Mouse (Mus musculus): ENCODE results near the gene Gdf11. TPM values are rescaled to one million over a fixed set of nuclear protein-coding genes. Genes with fewer than 3 reads are reported as not detected.

Gdf11 gene
- polyA plus RNA-seq, 1 experiment from 2014 or later = 4.5 TPM

DNA sequence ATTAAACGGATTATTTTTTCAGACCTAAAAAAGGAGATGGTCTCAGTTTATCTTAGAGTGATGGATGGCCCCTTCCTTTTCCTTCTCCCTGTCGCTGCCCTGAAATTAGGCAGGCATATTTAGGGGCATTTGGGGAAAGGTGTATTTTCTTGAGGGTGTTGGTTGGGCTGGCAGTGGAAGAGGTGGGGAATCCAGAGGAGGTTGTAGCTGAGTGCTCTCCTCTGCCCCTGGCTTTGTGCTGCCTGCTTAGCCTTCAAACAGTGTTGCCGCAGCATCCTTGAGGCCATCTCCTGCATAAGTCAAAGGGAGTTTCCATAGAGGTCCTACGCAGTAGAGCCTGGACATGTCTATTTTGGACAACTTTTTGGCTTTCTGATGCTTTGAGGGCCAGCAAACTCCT is 21.3 kb upstream of the Gdf11 start:
- Histone ChIP-seq H3K9me3 (ENCODE audit: low read depth, low read length) (no peaks in the 10 kb centered on the region), H3K9ac (no peak overlapping the region), H3K27me3 (ENCODE audit: insufficient read depth, low read length) (no peaks in the 10 kb centered on the region), H3K4me3 (ENCODE audit: low read depth, low read length) (no peak overlapping the region), H3K4me2 (no peak overlapping the region), H3K27ac (ENCODE audit: low read depth) (no peak overlapping the region), H3K4me1 (ENCODE audit: insufficient read depth) (peaks cover 4% of the 10 kb centered on the region; the same call in 1 of the 2 replicates), H3K36me3 (ENCODE audit: insufficient read depth) (peaks cover 50% of the 10 kb centered on the region)
- 74% methylated on average over 4 of the region's 4 CpGs for WGBS
- DNase-seq (no peak), ATAC-seq (ENCODE audit: insufficient read depth) (no peak)
- TF ChIP-seq CTCF (IDR thresholded peaks at IDR 0.05; ENCODE audit: low read depth) = no peak

DNA sequence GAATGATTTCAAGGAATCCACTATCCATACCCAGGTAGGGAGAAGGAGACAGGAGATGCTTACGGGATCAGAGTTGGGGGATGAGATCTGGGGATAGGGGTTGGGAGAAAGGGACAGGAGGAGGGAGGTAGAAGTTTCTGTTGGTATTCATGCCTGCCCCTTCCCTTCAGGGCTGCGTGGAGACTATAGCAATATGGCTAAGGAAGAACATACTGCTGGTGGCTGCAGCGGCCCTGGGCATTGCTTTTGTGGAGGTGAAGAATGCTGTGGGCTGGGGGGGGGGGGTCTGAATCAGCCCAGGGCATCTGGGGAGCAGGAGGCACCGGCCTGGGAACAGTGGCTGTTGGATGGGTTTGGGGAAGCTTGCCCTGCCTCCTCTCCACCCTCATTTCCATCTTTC is 20.8 kb upstream of the Gdf11 start:
- Histone ChIP-seq H3K9ac (no peak overlapping the region), H3K4me3 (ENCODE audit: low read depth, low read length) (no peak overlapping the region), H3K4me1 (ENCODE audit: insufficient read depth) (peaks cover 4% of the 10 kb centered on the region; the same call in 1 of the 2 replicates), H3K4me2 (no peak overlapping the region), H3K27me3 (ENCODE audit: insufficient read depth, low read length) (no peaks in the 10 kb centered on the region), H3K27ac (ENCODE audit: low read depth) (no peak overlapping the region), H3K9me3 (ENCODE audit: low read depth, low read length) (no peaks in the 10 kb centered on the region), H3K36me3 (ENCODE audit: insufficient read depth) (peaks cover 45% of the 10 kb centered on the region)
- DNase-seq = no peak
- no peak for TF ChIP-seq CTCF (IDR thresholded peaks at IDR 0.05; ENCODE audit: low read depth)
- 77% methylated on average over 4 of the region's 4 CpGs for WGBS
- ATAC-seq (ENCODE audit: insufficient read depth) = no peak

DNA sequence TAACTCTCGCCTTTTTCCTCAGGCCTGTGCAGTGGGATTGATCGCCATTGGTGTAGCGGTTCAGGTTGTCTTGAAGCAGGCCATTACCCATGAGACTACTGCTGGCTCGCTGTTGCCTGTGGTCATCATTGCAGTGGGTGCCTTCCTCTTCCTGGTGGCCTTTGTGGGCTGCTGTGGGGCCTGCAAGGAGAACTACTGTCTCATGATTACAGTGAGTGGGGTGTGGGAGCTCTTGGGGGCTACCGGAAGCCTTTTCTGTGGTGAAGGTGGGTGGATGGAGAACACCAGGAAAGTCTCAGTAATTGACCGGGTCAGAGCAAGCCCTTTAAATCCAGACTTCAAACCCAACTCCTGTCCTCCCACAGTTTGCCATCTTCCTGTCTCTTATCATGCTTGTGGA is 19.9 kb upstream of the Gdf11 start:
- Histone ChIP-seq H3K4me3 (ENCODE audit: low read depth, low read length) (peak overlapping the region; percentile 86; the same call in 1 of the 2 replicates), H3K27ac (ENCODE audit: low read depth) (no peak overlapping the region), H3K9ac (no peak overlapping the region), H3K4me2 (peak overlapping the region; percentile 74), H3K27me3 (ENCODE audit: insufficient read depth, low read length) (no peaks in the 10 kb centered on the region), H3K9me3 (ENCODE audit: low read depth, low read length) (no peaks in the 10 kb centered on the region), H3K36me3 (ENCODE audit: insufficient read depth) (peaks cover 36% of the 10 kb centered on the region), H3K4me1 (ENCODE audit: insufficient read depth) (peaks cover 4% of the 10 kb centered on the region; the same call in 1 of the 2 replicates)
- no peak for TF ChIP-seq CTCF (IDR thresholded peaks at IDR 0.05; ENCODE audit: low read depth)
- ATAC-seq (ENCODE audit: insufficient read depth) = no peak
- no peak for DNase-seq
- WGBS = 86% methylated on average over 6 of the region's 6 CpGs

DNA sequence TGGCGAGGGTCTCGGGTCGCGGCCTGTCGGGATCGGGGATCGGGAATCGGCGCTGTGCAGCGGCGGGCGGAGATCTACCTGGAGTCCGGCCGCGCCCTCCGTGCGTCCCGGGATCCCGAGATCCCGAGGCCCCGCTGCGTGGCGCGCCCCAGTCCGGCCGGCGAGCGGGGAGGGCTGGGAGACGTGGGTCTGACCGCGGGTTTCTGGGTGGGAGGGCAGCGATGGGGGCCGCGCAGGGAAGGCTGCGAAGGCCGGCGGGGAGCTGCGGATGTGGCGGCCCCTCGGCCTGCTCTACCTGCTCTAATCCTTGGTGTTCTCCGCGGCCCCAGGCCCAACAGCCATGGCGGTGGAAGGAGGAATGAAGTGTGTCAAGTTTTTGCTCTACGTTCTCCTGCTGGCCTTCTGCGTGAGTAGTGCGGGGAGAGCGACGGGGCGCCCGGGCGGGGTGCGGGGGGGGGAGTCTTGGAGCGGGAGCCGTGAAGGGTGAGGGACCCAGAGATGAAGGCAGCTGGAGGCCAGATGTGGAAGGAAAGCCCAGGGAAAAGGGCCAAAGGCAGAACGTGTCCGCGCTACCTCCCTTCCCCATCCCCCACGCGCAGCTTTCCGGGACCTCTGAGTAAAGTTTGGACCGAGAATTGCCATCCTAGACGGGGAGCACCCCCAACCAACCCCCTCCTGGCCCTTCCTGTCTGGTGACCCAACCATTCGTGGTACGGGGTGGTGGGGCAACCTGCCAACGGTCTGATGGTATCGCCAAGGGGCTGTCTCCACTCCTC is 18.7 kb upstream of the Gdf11 start:
- DNase-seq = peak; percentile 76
- Histone ChIP-seq H3K9ac (peak overlapping the region; percentile 96), H3K9me3 (ENCODE audit: low read depth, low read length) (no peaks in the 10 kb centered on the region), H3K27me3 (ENCODE audit: insufficient read depth, low read length) (no peaks in the 10 kb centered on the region), H3K4me1 (ENCODE audit: insufficient read depth) (peaks cover 4% of the 10 kb centered on the region; the same call in 1 of the 2 replicates), H3K4me2 (peak overlapping the region; percentile 74), H3K4me3 (ENCODE audit: low read depth, low read length) (peak overlapping the region; percentile 86), H3K36me3 (ENCODE audit: insufficient read depth) (peaks cover 30% of the 10 kb centered on the region), H3K27ac (ENCODE audit: low read depth) (peak overlapping the region; percentile 92)
- ATAC-seq (ENCODE audit: insufficient read depth) = peak; percentile 44
- WGBS = 1% methylated on average over 64 of the region's 66 CpGs
- TF ChIP-seq CTCF (IDR thresholded peaks at IDR 0.05; ENCODE audit: low read depth) = no peak

DNA sequence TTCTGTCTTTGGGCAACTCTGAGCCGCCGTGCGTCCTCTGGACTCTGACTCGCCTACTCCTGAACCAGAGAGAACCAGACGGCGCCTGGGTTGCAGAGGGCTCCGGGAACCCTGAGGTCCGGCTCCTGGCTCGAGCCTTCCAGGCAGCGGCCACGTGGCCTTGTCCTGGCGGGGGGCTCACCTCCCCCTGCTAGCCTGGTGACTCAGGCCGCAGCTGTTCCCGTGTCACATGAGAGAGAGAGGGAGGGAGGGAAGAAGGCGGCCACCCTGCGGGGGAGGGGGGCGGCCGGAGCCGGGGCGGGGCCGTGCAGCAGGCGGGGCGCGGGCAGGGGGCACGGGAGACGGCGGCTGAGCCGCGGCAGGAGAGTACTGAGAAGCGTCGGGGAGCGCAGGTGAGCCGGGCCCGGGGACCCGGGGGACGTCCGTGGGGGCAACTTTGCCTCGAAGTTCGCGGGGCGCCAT is 18.1 kb upstream of the Gdf11 start:
- peaks cover 4% of the 10 kb centered on the region; the same call in 1 of the 2 replicates for H3K4me1 ChIP-seq (ENCODE audit: insufficient read depth)
- DNase-seq = peak; percentile 92
- H3K27ac ChIP-seq (ENCODE audit: low read depth) = peak overlapping the region; percentile 92
- H3K4me3 ChIP-seq (ENCODE audit: low read depth, low read length) = peak overlapping the region; percentile 86
- ATAC-seq (ENCODE audit: insufficient read depth) = peak; percentile 84
- WGBS = under 1% methylated on average over 41 of the region's 41 CpGs
- H3K9ac ChIP-seq = peak overlapping the region; percentile 96
- H3K27me3 ChIP-seq (ENCODE audit: insufficient read depth, low read length) = no peaks in the 10 kb centered on the region
- TF ChIP-seq CTCF (IDR thresholded peaks at IDR 0.05; ENCODE audit: low read depth) = no peak
- H3K9me3 ChIP-seq (ENCODE audit: low read depth, low read length) = no peaks in the 10 kb centered on the region
- peaks cover 24% of the 10 kb centered on the region for H3K36me3 ChIP-seq (ENCODE audit: insufficient read depth)
- H3K4me2 ChIP-seq = peak overlapping the region; percentile 74

DNA sequence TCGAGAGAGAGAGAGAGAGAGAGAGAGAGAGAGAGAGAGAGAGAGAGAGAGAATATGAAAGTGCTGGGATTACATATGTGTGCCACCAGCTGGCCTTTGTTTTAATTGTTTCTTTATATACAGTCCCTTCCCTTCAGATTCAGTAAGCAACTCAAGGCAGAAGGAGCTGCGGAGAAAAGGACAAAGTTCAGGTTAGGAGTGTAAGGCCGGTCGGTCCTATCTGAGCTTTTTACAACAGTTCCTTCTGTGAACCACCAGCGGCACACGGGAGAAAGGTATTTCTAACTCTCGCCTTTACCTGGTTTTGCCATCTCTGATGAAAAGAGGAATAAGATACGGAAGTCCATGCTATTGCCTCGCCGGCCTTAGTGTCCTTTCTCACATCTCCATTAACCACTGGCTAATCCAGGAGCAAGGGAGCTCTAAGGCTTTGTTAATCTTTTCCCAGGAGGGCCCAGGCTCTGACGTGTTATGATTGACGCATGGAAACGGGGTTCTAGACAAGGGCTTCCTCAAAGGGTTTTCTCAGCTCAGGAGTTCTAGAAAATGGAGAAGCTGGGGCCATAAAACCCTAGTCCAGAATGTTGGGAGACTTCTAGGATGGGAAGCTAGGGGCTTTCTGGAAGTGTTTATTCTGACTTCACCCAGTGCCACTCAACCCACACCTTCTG is 17.4 kb upstream of the Gdf11 start:
- Histone ChIP-seq H3K9ac (peak overlapping the region; percentile 96), H3K4me2 (peak overlapping the region; percentile 74), H3K36me3 (ENCODE audit: insufficient read depth) (peaks cover 17% of the 10 kb centered on the region), H3K9me3 (ENCODE audit: low read depth, low read length) (no peaks in the 10 kb centered on the region), H3K4me3 (ENCODE audit: low read depth, low read length) (peak overlapping the region; percentile 86), H3K4me1 (ENCODE audit: insufficient read depth) (peaks cover 4% of the 10 kb centered on the region; the same call in 1 of the 2 replicates), H3K27ac (ENCODE audit: low read depth) (peak overlapping the region; percentile 92), H3K27me3 (ENCODE audit: insufficient read depth, low read length) (no peaks in the 10 kb centered on the region)
- 52% methylated on average over 13 of the region's 13 CpGs for WGBS
- DNase-seq (peak; percentile 44), ATAC-seq (ENCODE audit: insufficient read depth) (no peak; the same call in 1 of the 2 replicates)
- no peak for TF ChIP-seq CTCF (IDR thresholded peaks at IDR 0.05; ENCODE audit: low read depth)

DNA sequence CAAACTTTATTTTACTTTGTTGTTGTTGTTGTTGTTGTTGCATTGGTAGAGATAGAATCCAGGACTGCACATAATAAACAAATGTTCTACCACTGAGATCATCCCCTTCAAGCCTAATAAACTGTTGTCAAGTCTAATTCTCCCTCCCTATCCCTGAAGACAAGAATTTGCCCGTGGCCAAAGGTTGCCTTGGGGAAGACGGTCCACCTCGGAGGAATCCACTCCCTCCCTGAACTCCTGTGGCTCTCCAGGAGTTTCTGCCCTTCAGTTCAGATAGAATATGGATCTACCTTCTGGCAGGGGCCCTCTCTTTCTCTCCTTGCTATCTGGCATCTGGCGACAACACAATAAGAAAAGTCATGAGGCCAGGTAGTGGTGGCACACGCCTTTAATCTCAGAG is 13.3 kb upstream of the Gdf11 start:
- DNase-seq (no peak), ATAC-seq (ENCODE audit: insufficient read depth) (no peak)
- Histone ChIP-seq H3K27me3 (ENCODE audit: insufficient read depth, low read length) (no peaks in the 10 kb centered on the region), H3K4me1 (ENCODE audit: insufficient read depth) (peaks cover 4% of the 10 kb centered on the region; the same call in 1 of the 2 replicates), H3K9ac (no peak overlapping the region), H3K9me3 (ENCODE audit: low read depth, low read length) (no peaks in the 10 kb centered on the region), H3K4me3 (ENCODE audit: low read depth, low read length) (no peak overlapping the region), H3K4me2 (no peak overlapping the region), H3K36me3 (ENCODE audit: insufficient read depth) (no peaks in the 10 kb centered on the region), H3K27ac (ENCODE audit: low read depth) (no peak overlapping the region)
- 71% methylated on average over 5 of the region's 5 CpGs for WGBS
- no peak for TF ChIP-seq CTCF (IDR thresholded peaks at IDR 0.05; ENCODE audit: low read depth)
